Mouse (Mus musculus) subcutaneous adipose tissue, adult 2 months (tissue): Measurements from ENCODE around the gene D630036H23Rik. TPM values are rescaled to one million over a fixed set of nuclear protein-coding genes. Genes with fewer than 3 reads are reported as not detected.

Experiments used
- polyA plus RNA-seq: library from polyadenylated mRNA; depleted of rRNA; stranded (reverse); fragments of >200 nt; gene quantifications from 2 replicates; pipeline ENCODE4 v1.2.3, GENCODE M21; 2012; ENCODE audit warnings: low replicate concordance; rRNA removed

D630036H23Rik gene
- polyA plus RNA-seq, result 0.77 and 2.0 TPM in 2 replicates

GRCm38 (mm10) chr12:36381441-36382340 is at the start of gene D630036H23Rik, which contains the start of gene Ispd:
Gene D630036H23Rik, minus strand, starts transcription at chr12:36382181.
Gene Ispd, plus strand, starts transcription at chr12:36381450.

Other genes with a start within 250 kb of the D630036H23Rik start
- gene Ankmy2, start 225.1 kb downstream of the D630036H23Rik start, polyA plus RNA-seq, result 12.8 and 18.5 TPM in 2 replicates
- 13.4 and 39.0 TPM in 2 replicates for gene Bzw2, start 224.1 kb downstream of the D630036H23Rik start, polyA plus RNA-seq
- not detected in 2 replicates for gene Lrrc72, start 128.8 kb downstream of the D630036H23Rik start, polyA plus RNA-seq
- gene Sostdc1, start 68.0 kb downstream of the D630036H23Rik start, polyA plus RNA-seq, result 0.30 and 0.40 TPM in 2 replicates
- gene Ispd, start 731 bp downstream of the D630036H23Rik start, polyA plus RNA-seq, result 2.6 TPM in 2 replicates